Mouse (Mus musculus) pancreas, adult 10 weeks (tissue): Measurements from ENCODE around the gene Cog4. TPM values are rescaled to one million over a fixed set of nuclear protein-coding genes. Genes with fewer than 3 reads are reported as not detected.

Experiments used
- polyA plus RNA-seq: library from polyadenylated mRNA; stranded (reverse); fragments of 350-450 nt; fragmentation: Illumina TruSeq; extraction: RNeasy Lipid Tissue Mini Kit (QIAGEN cat#74804); gene quantifications from one replicate; pipeline ENCODE4 v1.2.3, GENCODE M21; 2015; ENCODE audit warnings: low read depth, low replicate concordance; ENCODE audit not compliant: insufficient read depth

The Cog4 gene
- polyA plus RNA-seq, result 9.6 TPM

DNA sequence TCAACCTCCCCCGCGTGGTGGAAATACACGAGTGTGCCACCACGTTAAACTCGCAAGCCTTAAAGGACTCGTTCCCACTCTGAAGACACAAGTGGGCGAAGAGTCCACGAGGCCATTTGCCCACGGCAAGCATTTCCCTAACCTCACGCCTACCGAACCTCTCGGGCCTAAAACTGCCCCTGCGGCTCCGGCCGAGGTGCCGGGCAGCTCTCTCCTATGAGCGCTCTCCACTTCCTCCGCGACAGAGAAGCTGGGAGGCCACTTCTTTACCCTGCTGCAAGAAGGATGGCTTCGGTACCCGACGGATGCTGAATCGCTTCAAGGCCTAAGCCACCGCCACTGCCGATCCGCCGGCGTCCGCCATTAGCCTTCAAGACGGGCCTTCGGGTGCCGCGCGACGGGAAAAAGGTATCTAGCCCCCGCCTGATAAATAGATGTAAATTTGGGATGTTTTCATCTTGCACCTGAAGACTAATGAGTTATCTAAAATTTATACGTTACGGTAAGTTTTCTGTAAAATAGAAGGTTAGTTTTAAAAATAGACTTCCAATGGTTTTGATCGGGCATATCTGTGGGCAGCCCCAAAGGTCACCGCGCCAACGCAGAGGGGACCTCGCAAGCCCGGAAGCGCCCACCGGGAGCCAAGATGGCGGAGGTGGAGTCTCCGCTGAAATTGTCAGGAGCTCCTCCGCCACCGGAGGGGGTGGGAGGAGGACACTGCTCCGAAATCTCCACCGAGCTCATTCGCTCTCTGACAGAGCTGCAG is at the start of gene Cog4, which contains the start of gene Sf3b3:
Gene Cog4 (plus strand): TSS at position 196 of the 766 bp plus-strand sequence.
Gene Sf3b3 (minus strand): TSS at position 383 of the 766 bp plus-strand sequence.

DNA sequence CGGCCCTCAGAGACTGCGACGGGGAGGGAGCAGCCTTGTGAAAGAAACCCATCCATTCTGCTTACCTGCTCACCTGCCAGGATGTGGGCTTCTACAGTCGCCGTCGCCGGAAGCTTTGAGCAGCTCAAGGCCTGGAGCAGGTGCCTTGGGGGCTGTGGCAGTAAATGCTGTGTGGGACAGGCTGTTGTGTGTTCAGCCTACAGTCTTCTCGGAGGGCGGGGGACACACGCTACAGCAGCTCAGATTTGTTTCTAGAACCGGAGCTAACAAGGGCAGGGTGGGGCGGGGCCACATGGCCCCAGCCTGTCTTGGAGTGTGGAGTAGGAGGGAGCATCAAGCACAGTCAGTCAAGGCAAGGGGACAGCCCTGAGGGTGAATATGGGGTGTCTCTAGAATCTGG is 40.7 kb upstream of the Cog4 start, which contains the start of gene Il34:
Gene Il34 (minus strand): TSS at position 256 of the 400 bp plus-strand sequence.

DNA sequence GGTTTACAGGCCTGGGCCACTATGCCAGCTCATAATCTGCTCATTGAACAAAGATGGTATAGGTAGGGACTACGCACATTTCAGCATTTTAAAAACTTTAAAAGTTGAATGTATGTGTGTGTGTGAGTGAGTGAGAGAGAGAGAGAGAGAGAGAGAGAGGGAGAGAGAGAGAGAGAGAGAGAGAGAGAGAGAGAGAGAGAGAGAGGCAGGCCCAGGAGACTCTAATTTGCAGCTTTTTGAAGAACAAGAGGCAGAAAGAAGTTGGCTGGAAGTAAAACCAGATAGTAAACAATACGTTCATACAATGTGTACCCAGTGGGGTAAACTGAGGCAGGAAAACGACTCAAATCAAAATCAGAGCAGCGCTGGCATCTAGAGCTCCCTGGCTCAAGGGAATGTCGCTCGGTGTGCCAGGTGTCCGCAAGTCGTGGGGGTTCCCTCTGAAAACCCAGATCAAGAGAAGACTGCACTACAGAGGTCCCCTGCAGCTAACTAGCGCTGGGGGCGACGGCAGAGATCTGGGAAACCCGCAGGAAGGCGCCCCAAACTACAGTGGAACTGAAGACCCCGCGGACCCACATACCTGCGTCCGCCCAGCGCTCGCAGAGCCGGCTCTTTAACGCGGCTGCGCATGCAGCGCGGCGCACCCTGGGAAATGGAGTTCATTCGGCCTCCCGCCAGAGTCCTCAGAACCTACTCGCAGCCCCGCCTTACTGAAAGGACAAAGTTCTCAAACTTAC is 55.6 kb downstream of the Cog4 start, which contains the start of gene Fuk:
Gene Fuk (minus strand): TSS at position 650 of the 740 bp plus-strand sequence.

DNA sequence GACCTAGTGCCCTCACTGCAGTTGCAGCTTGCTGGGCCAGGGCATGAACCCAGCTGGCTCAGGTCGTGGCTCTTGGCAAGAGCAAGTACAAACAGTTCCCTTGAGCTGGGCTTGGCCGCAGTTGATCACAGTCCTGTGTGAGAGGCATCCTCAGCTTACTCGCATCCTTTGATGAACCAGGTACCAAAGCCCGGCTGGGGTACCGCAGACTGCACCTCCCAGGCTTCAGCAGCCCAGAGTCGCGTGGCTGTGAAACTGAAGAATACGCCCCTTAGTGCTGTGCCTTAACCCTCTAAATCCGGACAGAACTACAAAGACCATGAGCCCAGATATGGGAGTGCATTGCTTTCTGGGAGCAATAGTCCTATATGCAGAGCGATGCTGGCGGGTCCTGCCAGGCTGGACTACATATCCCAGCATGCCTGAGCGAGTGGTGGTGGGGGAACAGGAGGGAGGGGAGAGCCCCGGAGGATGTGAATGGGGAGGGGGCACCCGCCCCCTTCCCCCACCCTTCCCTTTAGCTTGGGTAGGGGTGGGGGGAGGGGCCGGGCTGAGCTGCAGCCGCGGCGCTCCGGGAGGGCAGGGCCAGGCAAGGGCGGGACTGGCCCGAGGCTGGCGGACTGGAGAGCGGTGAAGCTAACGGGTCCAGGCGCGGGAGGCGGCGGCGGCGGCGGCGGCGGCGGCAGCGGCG is 73.1 kb downstream of the Cog4 start, which contains the start of gene St3gal2:
Gene St3gal2 (plus strand): TSS at position 582 of the 691 bp plus-strand sequence.

Other genes starting within 250 kb of the Cog4 start
- 6.9 TPM for gene Vac14, start 228.0 kb upstream of the Cog4 start, polyA plus RNA-seq
- 3.7 TPM for gene Mtss1l, start 125.1 kb upstream of the Cog4 start, polyA plus RNA-seq
- 5.1 TPM for gene Il34, start 40.7 kb upstream of the Cog4 start, polyA plus RNA-seq
- 10.7 TPM for gene Sf3b3, start 187 bp downstream of the Cog4 start, polyA plus RNA-seq
- 4.9 TPM for gene Fuk, start 55.9 kb downstream of the Cog4 start, polyA plus RNA-seq
- 4.4 TPM for gene St3gal2, start 73.3 kb downstream of the Cog4 start, polyA plus RNA-seq
- gene Ddx19a, start 151.2 kb downstream of the Cog4 start, polyA plus RNA-seq, result 6.0 TPM
- gene Ddx19b, start 185.2 kb downstream of the Cog4 start, polyA plus RNA-seq, result 1.4 TPM
- gene Aars, start 186.5 kb downstream of the Cog4 start, polyA plus RNA-seq, result 9.4 TPM
- not detected for gene Exosc6, start 209.7 kb downstream of the Cog4 start, polyA plus RNA-seq
- gene Clec18a, start 245.8 kb downstream of the Cog4 start, polyA plus RNA-seq, result not detected
- gene Pdpr, start 248.0 kb downstream of the Cog4 start, polyA plus RNA-seq, result 1.3 TPM